Mouse (Mus musculus) kidney, embryonic 14.5 days (tissue): ENCODE results near the gene Rtp4. TPM values are rescaled to one million over a fixed set of nuclear protein-coding genes. Genes with fewer than 3 reads are reported as not detected.

Experiments
- ATAC-seq: fragments of 200-750 bp; cut with Nextera tagmentation; 2 replicates; pipeline ENCODE4 v1.8.0; 2017; ENCODE audit warnings: moderate number of reproducible peaks, mild to moderate bottlenecking, moderate TSS enrichment, moderate library complexity; ENCODE audit not compliant: low FRiP score, low TSS enrichment
- H3K27ac ChIP-seq: fragments of 300-500 bp; sonication (generic); 2 replicates; pipeline ENCODE4 v1.5.1; 2014; ENCODE audit warnings: low read depth, mild to moderate bottlenecking, low read length, moderate library complexity, mixed read lengths
- H3K27me3 ChIP-seq: fragments of 300-500 bp; sonication (generic); 2 replicates; pipeline ENCODE4 v1.6.1; 2014; ENCODE audit warnings: mild to moderate bottlenecking, low read length; ENCODE audit not compliant: control insufficient read depth, insufficient read depth
- H3K36me3 ChIP-seq: fragments of 300-500 bp; sonication (generic); 2 replicates; pipeline ENCODE4 v1.6.1; 2014; ENCODE audit warnings: low read length, mixed read lengths; ENCODE audit not compliant: control insufficient read depth, insufficient read depth
- H3K4me1 ChIP-seq: fragments of 300-500 bp; sonication (generic); 2 replicates; pipeline ENCODE4 v1.6.1; 2014; ENCODE audit warnings: low read length, mixed read lengths; ENCODE audit not compliant: control insufficient read depth, insufficient read depth
- H3K4me2 ChIP-seq: fragments of 300-500 bp; sonication (generic); replicated peaks from 2 replicates; pipeline ENCODE4 v1.6.1; 2014; ENCODE audit warnings: low read depth, mild to moderate bottlenecking, low read length
- H3K4me3 ChIP-seq: fragments of 300-500 bp; sonication (generic); 2 replicates; pipeline ENCODE4 v1.5.1; 2014; ENCODE audit warnings: mild to moderate bottlenecking, low read length
- H3K9ac ChIP-seq: fragments of 300-500 bp; sonication (generic); 2 replicates; pipeline ENCODE4 v1.6.1; 2014; ENCODE audit warnings: low read depth, mild to moderate bottlenecking, low read length, moderate library complexity
- H3K9me3 ChIP-seq: fragments of 300-500 bp; sonication (generic); 2 replicates; pipeline ENCODE4 v1.6.1; 2016; ENCODE audit warnings: low read length; ENCODE audit not compliant: control insufficient read depth
- WGBS: fragments of 180-500 bp; shearing (Covaris S2); extraction: QIAGEN DNeasy Blood & Tissue Kit; methylation state at CpG from one replicate; pipeline ENCODE4 v1.1.7; 2014; 5-methylcytosine and 5-hydroxymethylcytosine counted together
- polyA plus RNA-seq: library from polyadenylated mRNA; unstranded; fragments of >200 nt; fragmentation: Nextera tagmentation; extraction: Ambion mirVana; gene quantifications from 2 replicates; pipeline ENCODE4 v1.2.1, GENCODE M21; 2014

The Rtp4 gene
- polyA plus RNA-seq, 1 experiment from 2014 or later, result 8.5 TPM

DNA sequence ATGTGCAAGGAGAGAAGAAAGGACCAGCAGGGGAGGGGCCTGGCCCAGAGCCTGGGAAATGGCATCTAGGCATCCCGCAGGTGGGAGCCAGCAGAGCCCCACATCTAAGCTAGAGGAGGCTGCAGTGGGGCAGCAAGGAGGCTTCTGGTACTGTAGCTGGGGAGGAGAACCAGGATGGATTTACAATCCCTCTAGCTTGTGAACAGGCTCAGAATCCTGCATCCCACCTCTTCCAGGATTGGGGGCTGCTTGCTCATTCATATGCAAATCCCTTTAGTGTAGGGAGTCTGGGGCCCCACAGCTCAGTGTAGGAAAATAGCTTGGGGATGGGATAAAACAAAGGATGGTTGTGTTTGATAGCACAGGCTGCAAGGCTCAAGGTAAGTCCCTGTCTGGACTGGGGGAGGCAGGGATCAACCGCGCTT, 15.8 kb upstream of the Rtp4 start:
- H3K4me2 ChIP-seq, result no peak overlapping the region
- no peak overlapping the region for H3K27ac ChIP-seq
- H3K36me3 ChIP-seq, result no peaks in the 10 kb centered on the region
- no peaks in the 10 kb centered on the region for H3K4me1 ChIP-seq
- no peak for ATAC-seq
- no peaks in the 10 kb centered on the region for H3K9me3 ChIP-seq
- H3K9ac ChIP-seq, result no peak overlapping the region
- no peak overlapping the region for H3K4me3 ChIP-seq
- H3K27me3 ChIP-seq, result no peaks in the 10 kb centered on the region
- WGBS, result 64% methylated on average over 3 of the region's 3 CpGs

DNA sequence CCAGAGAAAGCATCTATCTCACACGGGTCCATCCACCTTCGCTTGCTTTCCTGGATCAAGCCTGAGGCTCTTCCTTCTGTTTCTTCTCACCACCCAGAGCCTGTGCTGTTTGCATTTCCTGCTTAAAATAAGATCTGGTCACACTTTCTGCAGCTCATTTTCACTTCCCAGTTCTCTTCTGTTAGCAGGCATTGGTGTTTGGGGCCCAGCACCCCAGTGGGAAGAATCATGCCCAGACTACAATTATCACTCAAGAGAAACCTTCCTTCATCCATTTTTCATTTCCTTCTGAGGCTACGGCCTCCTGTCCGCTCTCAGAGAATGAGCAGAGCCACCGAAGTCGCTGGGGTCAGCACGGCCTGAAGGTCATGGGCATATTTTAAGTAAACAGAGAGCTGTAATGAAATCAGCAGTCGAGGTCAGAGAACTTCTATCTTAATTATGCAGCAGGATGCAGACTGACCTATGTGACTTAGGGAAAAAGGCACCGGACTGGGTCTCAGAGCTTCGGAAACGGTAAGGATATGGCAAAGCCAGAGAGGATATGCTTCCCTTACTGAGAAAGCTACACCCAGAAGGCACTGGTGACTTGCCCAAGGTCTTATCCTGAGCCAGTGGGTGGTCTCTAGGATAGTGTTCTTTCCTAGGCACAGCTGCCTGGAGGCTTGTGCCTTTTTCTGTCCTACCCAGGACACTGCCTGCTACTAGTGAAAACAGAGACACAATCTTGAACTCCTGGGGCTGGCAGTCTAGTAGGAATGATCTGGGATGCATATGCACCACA, 14.0 kb upstream of the Rtp4 start:
- no peak overlapping the region for H3K9ac ChIP-seq
- no peaks in the 10 kb centered on the region for H3K36me3 ChIP-seq
- H3K27me3 ChIP-seq, result no peaks in the 10 kb centered on the region
- no peak overlapping the region for H3K27ac ChIP-seq
- H3K4me3 ChIP-seq, result no peak overlapping the region
- H3K4me1 ChIP-seq, result no peaks in the 10 kb centered on the region
- no peak overlapping the region for H3K4me2 ChIP-seq
- H3K9me3 ChIP-seq, result no peaks in the 10 kb centered on the region
- 48% methylated on average over 11 of the region's 11 CpGs for WGBS
- ATAC-seq, result no peak

DNA sequence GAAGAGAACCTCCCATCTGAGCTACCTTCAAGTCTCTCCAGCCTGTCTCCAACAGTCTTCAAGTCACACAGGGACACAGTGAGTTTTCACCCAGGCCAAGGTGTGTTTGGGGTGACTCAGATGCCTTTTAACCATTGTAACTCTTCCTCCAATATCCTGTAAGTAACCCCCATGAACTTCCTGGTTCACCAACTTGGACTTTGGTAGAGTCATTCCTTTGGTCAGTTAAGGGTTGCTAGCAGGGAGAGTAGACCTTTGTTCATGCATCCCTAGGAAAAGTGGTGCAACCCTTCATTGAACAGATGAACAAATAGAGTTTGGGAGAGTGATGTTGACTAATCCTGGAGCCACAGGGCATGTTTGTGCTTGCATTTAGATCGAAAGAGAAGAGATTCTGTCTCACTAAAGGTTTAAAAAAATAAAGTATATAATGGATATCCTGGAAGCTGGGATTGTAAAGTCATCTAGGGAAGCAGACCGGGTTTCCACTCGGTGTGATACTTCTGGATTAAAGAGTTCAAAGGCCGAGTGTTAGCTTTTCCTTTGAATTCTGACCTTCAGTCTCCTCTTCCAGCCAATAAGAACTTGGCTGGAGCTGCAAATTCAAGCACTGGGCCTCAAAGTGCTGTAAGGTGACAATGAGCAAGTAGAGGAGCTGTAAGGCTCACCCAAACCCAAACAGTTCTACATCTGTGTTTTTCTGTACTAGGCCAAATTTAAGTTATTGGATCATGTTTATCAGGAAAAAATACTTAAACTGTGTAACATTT, 8.7 kb upstream of the Rtp4 start:
- Histone ChIP-seq H3K4me2 (no peak overlapping the region), H3K27ac (no peak overlapping the region), H3K4me1 (no peaks in the 10 kb centered on the region; the same call in 1 of the 2 replicates), H3K27me3 (no peaks in the 10 kb centered on the region), H3K4me3 (no peak overlapping the region), H3K9ac (no peak overlapping the region), H3K36me3 (no peaks in the 10 kb centered on the region), H3K9me3 (no peaks in the 10 kb centered on the region)
- 77% methylated on average over 4 of the region's 4 CpGs for WGBS
- no peak for ATAC-seq

DNA sequence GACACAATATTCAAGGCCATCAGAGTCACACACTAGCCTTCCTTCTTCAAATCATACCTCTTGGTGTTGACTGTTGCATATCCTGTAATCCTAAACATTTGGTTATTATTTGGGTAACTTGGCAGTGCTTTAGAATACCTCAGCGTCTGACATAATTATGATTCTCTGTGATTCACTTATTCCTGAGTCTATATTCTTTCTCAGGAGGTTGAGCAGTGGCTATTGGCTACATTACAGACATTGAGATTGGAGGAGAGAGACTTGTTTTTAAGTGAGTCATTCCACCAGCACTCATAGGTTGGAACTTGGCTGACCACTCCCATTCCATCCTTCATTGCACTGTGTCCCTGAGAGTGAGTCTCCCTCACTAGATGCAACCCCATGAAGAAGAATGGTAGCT, 6.7 kb upstream of the Rtp4 start:
- Histone ChIP-seq H3K27ac (no peak overlapping the region), H3K4me2 (no peak overlapping the region), H3K36me3 (no peaks in the 10 kb centered on the region), H3K4me1 (peaks cover 9% of the 10 kb centered on the region; the same call in 1 of the 2 replicates), H3K9ac (no peak overlapping the region), H3K4me3 (no peak overlapping the region), H3K9me3 (no peaks in the 10 kb centered on the region), H3K27me3 (no peaks in the 10 kb centered on the region)
- no peak for ATAC-seq
- 94% methylated on average over 1 of the region's 1 CpGs for WGBS

DNA sequence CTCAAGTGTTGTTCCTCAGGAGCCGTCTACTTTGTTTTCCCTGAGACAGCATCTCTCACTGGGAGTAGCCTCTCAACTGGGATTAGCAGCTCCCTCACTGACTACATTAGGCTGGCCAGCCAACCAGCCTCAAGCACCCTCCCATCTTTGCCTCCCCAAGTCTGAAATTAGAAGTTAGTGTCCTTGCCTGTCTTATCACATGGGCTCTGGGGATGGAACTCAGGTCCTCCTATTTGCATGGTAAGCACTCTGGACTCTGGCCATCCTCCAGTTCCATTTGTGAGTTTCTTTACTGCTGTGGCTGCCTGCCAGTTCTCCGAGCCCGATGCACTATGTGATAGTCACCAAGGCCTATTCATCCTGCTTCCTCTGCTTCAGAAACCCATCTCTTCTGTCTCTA, 4.3 kb upstream of the Rtp4 start:
- Histone ChIP-seq H3K27me3 (no peaks in the 10 kb centered on the region), H3K9ac (no peak overlapping the region), H3K4me2 (no peak overlapping the region), H3K4me3 (no peak overlapping the region), H3K4me1 (peaks cover 22% of the 10 kb centered on the region; the same call in 1 of the 2 replicates), H3K9me3 (no peaks in the 10 kb centered on the region), H3K27ac (no peak overlapping the region), H3K36me3 (no peaks in the 10 kb centered on the region)
- no peak for ATAC-seq
- WGBS, result 62% methylated on average over 3 of the region's 3 CpGs

DNA sequence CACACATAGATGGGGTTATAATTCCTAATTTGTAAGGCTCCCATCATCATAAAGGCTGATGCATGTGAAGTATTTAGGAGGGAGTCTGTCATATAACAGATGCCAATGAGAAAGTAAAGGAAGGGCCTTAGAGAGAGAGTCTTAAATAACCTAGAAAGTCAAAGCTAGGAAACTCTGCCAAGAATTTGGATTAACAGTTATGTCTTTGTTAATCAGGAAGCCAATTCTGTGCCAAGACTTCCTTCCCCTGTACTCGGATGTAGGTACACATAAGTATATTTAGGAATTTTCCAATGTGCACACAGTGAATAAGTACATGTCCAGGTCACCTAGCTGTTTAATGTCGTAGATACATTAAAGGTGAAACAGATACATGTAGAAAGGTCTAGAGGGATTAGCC, 3.5 kb upstream of the Rtp4 start:
- Histone ChIP-seq H3K9me3 (no peaks in the 10 kb centered on the region), H3K27ac (no peak overlapping the region), H3K4me1 (peaks cover 22% of the 10 kb centered on the region; the same call in 1 of the 2 replicates), H3K27me3 (no peaks in the 10 kb centered on the region), H3K36me3 (no peaks in the 10 kb centered on the region), H3K4me2 (no peak overlapping the region), H3K9ac (no peak overlapping the region), H3K4me3 (no peak overlapping the region)
- 73% methylated on average over 2 of the region's 2 CpGs for WGBS
- no peak for ATAC-seq

DNA sequence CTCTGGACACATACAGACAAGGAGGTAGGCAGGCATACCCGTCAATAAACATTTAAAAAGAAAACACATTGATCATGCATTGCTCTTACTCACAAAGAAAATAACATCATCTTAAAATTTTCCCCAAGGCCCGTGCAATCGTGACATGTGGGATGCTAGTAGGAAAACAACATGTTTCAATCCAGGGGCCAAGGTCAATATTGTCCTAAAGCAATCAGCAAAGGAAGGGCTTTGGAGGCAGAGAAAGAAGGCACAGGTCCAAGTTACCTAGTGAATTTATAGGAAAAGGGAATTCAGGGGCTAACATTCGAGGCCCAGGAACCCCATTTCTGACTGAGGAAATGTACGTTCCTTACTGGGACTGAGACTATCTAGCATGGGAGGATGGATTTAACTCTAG, 2.9 kb upstream of the Rtp4 start:
- Histone ChIP-seq H3K4me3 (no peak overlapping the region), H3K27me3 (no peaks in the 10 kb centered on the region), H3K4me1 (peaks cover 22% of the 10 kb centered on the region; the same call in 1 of the 2 replicates), H3K9me3 (no peaks in the 10 kb centered on the region), H3K36me3 (no peaks in the 10 kb centered on the region), H3K27ac (no peak overlapping the region), H3K9ac (no peak overlapping the region), H3K4me2 (no peak overlapping the region)
- no peak for ATAC-seq
- WGBS, result 74% methylated on average over 5 of the region's 5 CpGs

DNA sequence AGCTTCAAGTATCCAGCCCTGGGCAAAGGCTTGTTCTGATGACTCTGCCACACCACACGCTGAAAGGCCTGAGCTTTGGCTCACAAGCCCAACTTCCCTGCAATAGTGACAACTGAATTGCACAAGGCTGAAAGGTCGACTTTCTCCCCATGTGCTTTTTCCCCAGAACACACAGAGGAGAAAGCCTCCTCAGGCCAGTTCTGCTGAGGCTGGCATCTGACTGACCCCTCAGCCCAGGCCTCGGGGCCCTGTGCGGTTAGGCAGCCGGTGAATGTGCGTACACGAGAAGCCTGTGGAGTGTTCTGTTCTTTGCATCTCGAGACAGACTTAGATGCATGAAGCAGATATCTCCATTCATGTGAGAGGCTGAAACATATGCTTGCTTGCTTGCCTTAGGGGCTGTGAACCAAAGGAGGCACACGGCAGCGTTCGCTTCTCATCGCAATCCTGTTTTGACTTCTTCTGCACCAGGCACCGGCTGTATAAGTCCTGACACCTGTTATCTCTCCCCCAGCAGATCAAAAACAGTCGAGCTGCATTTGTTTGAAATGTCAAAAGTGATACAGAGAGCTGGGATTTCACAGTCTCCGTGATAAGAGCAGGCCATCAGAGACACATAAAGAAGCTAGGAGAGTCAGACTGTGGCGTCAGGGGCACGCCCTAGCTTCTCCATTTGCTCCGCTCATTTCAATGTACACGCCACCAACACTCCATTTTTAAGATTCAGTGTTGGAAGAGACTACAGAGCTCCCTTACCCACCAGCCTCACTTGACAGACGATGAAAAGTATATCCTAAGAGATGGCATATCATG, 2.1 kb upstream of the Rtp4 start:
- H3K36me3 ChIP-seq, result no peaks in the 10 kb centered on the region
- ATAC-seq, result no peak
- no peak overlapping the region for H3K4me3 ChIP-seq
- no peaks in the 10 kb centered on the region for H3K9me3 ChIP-seq
- no peak overlapping the region for H3K27ac ChIP-seq
- no peaks in the 10 kb centered on the region for H3K27me3 ChIP-seq
- WGBS, result 60% methylated on average over 20 of the region's 20 CpGs
- H3K4me1 ChIP-seq, result peaks cover 24% of the 10 kb centered on the region; the same call in 1 of the 2 replicates
- no peak overlapping the region for H3K4me2 ChIP-seq
- no peak overlapping the region for H3K9ac ChIP-seq
